Mouse (Mus musculus) erythroblast, embryonic 14.5 days (primary cell): Measurements from ENCODE around the gene Rd3l.

Source experiments
- GATA1 ChIP-seq: IDR thresholded peaks from 2 replicates; pipeline ENCODE4 v1.6.1; 2012; ENCODE audit warnings: low read length, inconsistent platforms, mixed read lengths
- TAL1 ChIP-seq: IDR thresholded peaks from 3 replicates; pipeline ENCODE4 v1.6.1; 2012; ENCODE audit warnings: low read length, inconsistent platforms, mixed read lengths

DNA sequence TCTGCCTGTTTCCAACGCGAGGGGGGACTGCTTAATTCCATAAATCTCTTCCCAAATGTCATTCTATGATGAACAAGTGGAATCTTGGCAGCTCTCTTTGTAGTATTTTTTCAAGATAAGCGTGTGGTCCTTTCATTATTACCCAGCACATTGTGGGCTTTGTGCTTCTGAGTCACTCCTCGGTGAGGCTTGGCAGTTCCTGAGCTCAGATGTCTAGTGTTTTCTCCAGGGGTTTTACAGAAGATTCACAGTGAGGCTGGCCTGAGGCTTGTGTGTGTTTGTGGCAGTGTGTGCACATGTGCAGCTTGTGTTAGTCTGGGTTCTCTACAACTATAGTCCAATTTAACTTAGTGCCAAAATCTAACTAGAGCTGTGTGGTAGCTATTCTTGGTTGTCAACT, 46.3 kb upstream of the Rd3l start:
- TF ChIP-seq TAL1: no peak
- TF ChIP-seq GATA1: no peak
